9 mouse cellular contexts compared by ENCODE assay signal in the genomic region with DNA sequence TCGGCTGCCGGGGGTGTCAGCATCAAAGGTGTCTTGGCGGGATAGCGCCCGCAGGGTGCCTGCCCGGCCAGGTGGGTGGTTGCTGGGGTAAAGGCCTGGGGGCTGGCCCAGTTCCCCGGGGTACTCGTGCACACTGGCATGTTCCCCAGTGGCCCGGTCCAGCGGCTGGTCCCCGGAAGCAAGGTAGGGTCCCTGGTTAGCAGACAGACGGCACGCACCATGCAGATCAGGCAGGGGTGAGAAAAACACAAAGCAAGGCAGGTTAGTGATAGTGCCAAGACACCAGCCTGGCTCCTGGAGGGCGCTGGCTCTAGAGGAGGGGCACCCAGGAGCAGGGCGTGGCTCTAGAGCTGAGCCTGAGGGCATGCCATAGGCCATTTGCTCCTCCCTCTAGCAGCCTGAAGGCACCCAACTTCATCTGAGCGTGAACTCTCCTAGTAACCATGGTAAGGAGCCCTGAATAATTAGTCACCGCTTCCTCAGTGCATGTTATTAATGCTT. TPM values are rescaled to one million over a fixed set of nuclear protein-coding genes. Genes with fewer than 3 reads are reported as not detected.
DNase-seq lines count a peak whose midpoint lies in the region; ATAC-seq lines count a peak whose summit lies in the region.
"Had no signal": no experiment of that assay in that cellular context is flagged by ENCODE, and none has a peak within 500 bp of the region (broad histone marks: within the 10 kb centered on the region; RNA-seq: fewer than 3 reads in every experiment).

No protein-coding gene starts in this region.

- peak overlapping the region; percentile 26; a peak in 2 of 4 replicates for H3K4me3 ChIP-seq in heart, embryonic 14.5 days (ENCODE audit: control insufficient read depth in 1 of 2, insufficient read depth in 1 of 2, low read depth in 1 of 2, low read length in 2 of 2)
- H3K4me3 ChIP-seq in forebrain, embryonic 11.5 days (ENCODE audit: low read depth, low read length), result 0 out of 2 replicates have a peak overlapping the region, but pooled peaks have one; percentile 3
- H3K4me3 ChIP-seq in liver, embryonic 16.5 days (ENCODE audit: low read depth, low read length), result peak overlapping the region; percentile 1; the same call in 1 of the 2 replicates

- H3K9me3 ChIP-seq in heart, embryonic 14.5 days (ENCODE audit: control insufficient read depth, low read length), result no peaks in the 10 kb centered on the region
- H3K9me3 ChIP-seq in forebrain, embryonic 11.5 days (ENCODE audit: control insufficient read depth, low read length), result no peaks in the 10 kb centered on the region
- H3K9me3 ChIP-seq in liver, embryonic 16.5 days (replicated peaks; ENCODE audit: control insufficient read depth, low read length), result no peaks in the 10 kb centered on the region

- 34% methylated on average over 17 of the region's 17 CpGs for WGBS in heart, embryonic 14.5 days
- WGBS in forebrain, embryonic 11.5 days, result 32% methylated on average over 17 of the region's 17 CpGs
- WGBS in liver, embryonic 16.5 days (ENCODE audit: insufficient replicate concordance), result 29% methylated on average over 17 of the region's 17 CpGs

- DNase-seq in heart, postnatal 4 days, result no peak
- peak; percentile 38 to 45 for DNase-seq in B cell, adult 2 months
- DNase-seq in forebrain, embryonic 11.5 days (ENCODE audit: low spot score), result peak; percentile 75
- DNase-seq in frontal cortex, postnatal 14 days (ENCODE audit: low spot score in 2 of 2), result no peak
- DNase-seq in gastrocnemius, postnatal 36 days, result no peak

- H3K9ac ChIP-seq in heart, embryonic 14.5 days (ENCODE audit: low read length), result peak overlapping the region; percentile 39; the same call in 1 of the 2 replicates
- peak overlapping the region; percentile 6; the same call in 1 of the 2 replicates for H3K9ac ChIP-seq in forebrain, embryonic 11.5 days (ENCODE audit: low read length)
- no peak overlapping the region for H3K9ac ChIP-seq in liver, embryonic 16.5 days (ENCODE audit: low read depth, low read length)

- H3K27ac ChIP-seq in heart, embryonic 14.5 days (replicated peaks in 1 of 2; ENCODE audit: control insufficient read depth in 1 of 2, insufficient read depth in 1 of 2, low read depth in 2 of 2, low read length in 2 of 2), result no peak overlapping the region
- no peak overlapping the region for H3K27ac ChIP-seq in forebrain, embryonic 11.5 days (ENCODE audit: low read depth, low read length)
- no peak overlapping the region for H3K27ac ChIP-seq in liver, embryonic 16.5 days (ENCODE audit: low read length)

- peaks cover 11 to 18% of the 10 kb centered on the region in 2 experiments for H3K4me1 ChIP-seq in heart, embryonic 14.5 days (ENCODE audit: control insufficient read depth in 2 of 2, insufficient read depth in 2 of 2, low read length in 2 of 2)
- H3K4me1 ChIP-seq in forebrain, embryonic 11.5 days (replicated peaks; ENCODE audit: control insufficient read depth, insufficient read depth, low read length), result peaks cover 18% of the 10 kb centered on the region
- peaks cover 4% of the 10 kb centered on the region; the same call in 1 of the 2 replicates for H3K4me1 ChIP-seq in liver, embryonic 16.5 days (ENCODE audit: control insufficient read depth, low read depth, low read length)

- intact Hi-C loops in gastrocnemius, postnatal 36 days (cut with DNase I), result no loop called here

- H3K36me3 ChIP-seq in heart, embryonic 14.5 days (ENCODE audit: control insufficient read depth, insufficient read depth, low read length), result no peaks in the 10 kb centered on the region
- no peaks in the 10 kb centered on the region; the same call in 1 of the 2 replicates for H3K36me3 ChIP-seq in forebrain, embryonic 11.5 days (ENCODE audit: control insufficient read depth, insufficient read depth, low read length)
- H3K36me3 ChIP-seq in liver, embryonic 16.5 days (ENCODE audit: control insufficient read depth, insufficient read depth), result no peaks in the 10 kb centered on the region

- ATAC-seq in heart, embryonic 14.5 days (ENCODE audit: insufficient number of reproducible peaks, insufficient read depth, low FRiP score, low read depth), result no peak
- peak; percentile 55; the same call in 1 of the 2 replicates for ATAC-seq in forebrain, embryonic 11.5 days (replicated peaks; ENCODE audit: low FRiP score)
- ATAC-seq in liver, embryonic 16.5 days (ENCODE audit: low read depth), result 0 out of 2 replicates have a peak, but pooled peaks have one; percentile 9
- ATAC-seq in activated CD4-positive, CD25-positive, alpha-beta regulatory T cell, adult 4 months, result no peak

- peak overlapping the region; percentile 54 for H3K4me2 ChIP-seq in heart, embryonic 14.5 days (ENCODE audit: low read length)
- H3K4me2 ChIP-seq in forebrain, embryonic 11.5 days (ENCODE audit: low read depth, low read length, severe bottlenecking), result peak overlapping the region; percentile 31; the same call in 1 of the 2 replicates
- peak overlapping the region; percentile 28 for H3K4me2 ChIP-seq in liver, embryonic 16.5 days (ENCODE audit: low read depth, low read length)

- H3K27me3 ChIP-seq in heart, embryonic 14.5 days (ENCODE audit: control insufficient read depth, insufficient read depth, low read length), result peaks cover 35% of the 10 kb centered on the region
- peaks cover 4% of the 10 kb centered on the region for H3K27me3 ChIP-seq in forebrain, embryonic 11.5 days (ENCODE audit: control insufficient read depth, insufficient read depth, low read length)
- no peaks in the 10 kb centered on the region; the same call in none of the 2 replicates for H3K27me3 ChIP-seq in liver, embryonic 16.5 days (ENCODE audit: control insufficient read depth, insufficient read depth, low read depth, low read length)

RNA-seq across cellular contexts. Expression of gene Arl5c, which starts 7.2 kb away (rescaled TPM):
- polyA plus RNA-seq in heart, embryonic 14.5 days (2014; fragmentation: Nextera tagmentation; extraction: Ambion mirVana), result 3.2 and 4.0 TPM in 2 replicates
- 1 to 10 TPM; 1.6 TPM for total RNA-seq in heart, postnatal 4 days (2021)
- polyA plus RNA-seq in forebrain, embryonic 11.5 days (2014; fragmentation: Nextera tagmentation; extraction: Ambion mirVana), result 10.4 and 12.3 TPM in 2 replicates
- 7.4 and 8.3 TPM in 2 replicates for polyA plus RNA-seq in liver, embryonic 16.5 days (2015; fragmentation: Nextera tagmentation; extraction: Ambion mirVana)
- 10 to 100 TPM; 70.4 to 78.5 TPM for polyA plus RNA-seq in activated CD4-positive, CD25-positive, alpha-beta regulatory T cell, adult 4 months (2017; shearing (Covaris generic))
- under 1 TPM; 0.32 to 0.79 TPM for total RNA-seq in gastrocnemius, postnatal 36 days (2021)

RNA-seq across cellular contexts. Expression of gene Plxdc1, which starts 17.0 kb away (rescaled TPM):
- polyA plus RNA-seq in heart, embryonic 14.5 days (2014; fragmentation: Nextera tagmentation; extraction: Ambion mirVana), result 0.43 and 0.66 TPM in 2 replicates
- 1 to 10 TPM; 3.4 to 4.2 TPM for total RNA-seq in heart, postnatal 4 days (2021)
- 0.20 TPM in 1 of 2 replicates, not detected in the other for polyA plus RNA-seq in forebrain, embryonic 11.5 days (2014; fragmentation: Nextera tagmentation; extraction: Ambion mirVana)
- polyA plus RNA-seq in liver, embryonic 16.5 days (2015; fragmentation: Nextera tagmentation; extraction: Ambion mirVana), result 0.65 and 1.2 TPM in 2 replicates
- 1 to 10 TPM; 5.8 to 6.4 TPM for polyA plus RNA-seq in activated CD4-positive, CD25-positive, alpha-beta regulatory T cell, adult 4 months (2017; shearing (Covaris generic))
- total RNA-seq in gastrocnemius, postnatal 36 days (2021), result 1 to 10 TPM; 2.8 to 3.7 TPM

RNA-seq across cellular contexts. Expression of gene Cacnb1, which starts 19.6 kb away (rescaled TPM):
- 7.1 and 7.9 TPM in 2 replicates for polyA plus RNA-seq in heart, embryonic 14.5 days (2014; fragmentation: Nextera tagmentation; extraction: Ambion mirVana)
- 1 to 10 TPM; 7.4 to 7.5 TPM for total RNA-seq in heart, postnatal 4 days (2021)
- 9.6 and 11.1 TPM in 2 replicates for polyA plus RNA-seq in forebrain, embryonic 11.5 days (2014; fragmentation: Nextera tagmentation; extraction: Ambion mirVana)
- 0.81 and 1.2 TPM in 2 replicates for polyA plus RNA-seq in liver, embryonic 16.5 days (2015; fragmentation: Nextera tagmentation; extraction: Ambion mirVana)
- polyA plus RNA-seq in activated CD4-positive, CD25-positive, alpha-beta regulatory T cell, adult 4 months (2017; shearing (Covaris generic)), result 1 to 10 TPM; 1.4 to 2.9 TPM
- 100 to 1,000 TPM; 215 to 243 TPM for total RNA-seq in gastrocnemius, postnatal 36 days (2021)

RNA-seq across cellular contexts. Expression of gene Rpl19, which starts 23.3 kb away (rescaled TPM):
- polyA plus RNA-seq in heart, embryonic 14.5 days (2014; fragmentation: Nextera tagmentation; extraction: Ambion mirVana), result 721 and 767 TPM in 2 replicates
- total RNA-seq in heart, postnatal 4 days (2021), result 100 to 1,000 TPM; 795 to 849 TPM
- 897 and 919 TPM in 2 replicates for polyA plus RNA-seq in forebrain, embryonic 11.5 days (2014; fragmentation: Nextera tagmentation; extraction: Ambion mirVana)
- polyA plus RNA-seq in liver, embryonic 16.5 days (2015; fragmentation: Nextera tagmentation; extraction: Ambion mirVana), result 478 and 526 TPM in 2 replicates
- polyA plus RNA-seq in activated CD4-positive, CD25-positive, alpha-beta regulatory T cell, adult 4 months (2017; shearing (Covaris generic)), result 1,000 to 10,000 TPM; 3,386 to 3,946 TPM
- total RNA-seq in gastrocnemius, postnatal 36 days (2021), result 100 to 1,000 TPM; 368 to 452 TPM

RNA-seq across cellular contexts. Expression of gene Stac2, which starts 50.0 kb away (rescaled TPM):
- 0.59 and 0.78 TPM in 2 replicates for polyA plus RNA-seq in heart, embryonic 14.5 days (2014; fragmentation: Nextera tagmentation; extraction: Ambion mirVana)
- total RNA-seq in heart, postnatal 4 days (2021), result under 1 TPM; 0.64 to 0.81 TPM
- polyA plus RNA-seq in forebrain, embryonic 11.5 days (2014; fragmentation: Nextera tagmentation; extraction: Ambion mirVana), result 0.81 and 0.86 TPM in 2 replicates
- polyA plus RNA-seq in liver, embryonic 16.5 days (2015; fragmentation: Nextera tagmentation; extraction: Ambion mirVana), result 0.05 TPM in 1 of 2 replicates, not detected in the other
- under 1 TPM in 1 of 2 experiments, not detected in 1; 0.37 TPM for polyA plus RNA-seq in activated CD4-positive, CD25-positive, alpha-beta regulatory T cell, adult 4 months (2017; shearing (Covaris generic))
- under 1 TPM; 0.07 to 0.15 TPM for total RNA-seq in gastrocnemius, postnatal 36 days (2021)
- total RNA-seq: liver, adult 2 months had no signal
- polyA plus RNA-seq: liver, adult 2 months had no signal

Comparison
In these comparisons a context has a peak if more than half of its experiments do, and no peak if none do; other contexts are left out.
1. ATAC-seq: peak in forebrain, embryonic 11.5 days (single experiment) and liver, embryonic 16.5 days (single experiment); none in heart, embryonic 14.5 days (single experiment) and activated CD4-positive, CD25-positive, alpha-beta regulatory T cell, adult 4 months (single experiment).
2. DNase-seq: peak in B cell, adult 2 months (2 of 2) and forebrain, embryonic 11.5 days (single experiment); none in heart, postnatal 4 days (single experiment), frontal cortex, postnatal 14 days (0 of 2) and gastrocnemius, postnatal 36 days (0 of 2).
3. Peak in every context shown above with its lines, with median percentiles within 50 percentile points of each other: H3K4me2 ChIP-seq and H3K4me3 ChIP-seq.